Mouse (Mus musculus) C2C12 (cell line): ENCODE results near the gene Actrt2.

Experiments
- CTCF ChIP-seq: IDR thresholded peaks from one replicate; pipeline ENCODE4 v1.5.1; 2011; ENCODE audit not compliant: control insufficient read depth, insufficient read depth, insufficient read length
- USF1 ChIP-seq: IDR thresholded peaks from one replicate; pipeline ENCODE4 v1.6.1; 2011; ENCODE audit warnings: low read depth, mild to moderate bottlenecking, control low read depth, moderate library complexity

- TF ChIP-seq USF1 (no peak), CTCF (no peak)
These were observed 31.6 kb downstream of the Actrt2 start for GRCm38 (mm10) chr4:154636053-154636433.
